Mouse (Mus musculus) lung, adult 2 months (tissue): ENCODE results near the gene Hic2. TPM values are rescaled to one million over a fixed set of nuclear protein-coding genes. Genes with fewer than 3 reads are reported as not detected.
A peak's percentile ranks its signal among the peaks of the same experiment; 100 is the strongest.

ENCODE experiments used
- DNase-seq: peaks from one replicate; pipeline ENCODE4 v3.0.0; 2022
- H3K4me1 ChIP-seq: fragments of 200-500 bp; 2 replicates; pipeline ENCODE4 v1.6.1; 2011; ENCODE audit warnings: low read length; ENCODE audit not compliant: control insufficient read depth, insufficient read depth
- H3K4me3 ChIP-seq: fragments of 200-500 bp; replicated peaks from 2 replicates; pipeline ENCODE3; 2011; ENCODE audit warnings: low read depth, mild to moderate bottlenecking, control low read depth, low read length; ENCODE audit errors: extremely low read depth
- CTCF ChIP-seq: fragments of 200-500 bp; IDR thresholded peaks from 2 replicates; pipeline ENCODE4 v1.5.1; 2011; ENCODE audit warnings: mild to moderate bottlenecking, low read length, control low read depth; ENCODE audit not compliant: insufficient read depth
- POLR2A ChIP-seq: fragments of 200-500 bp; IDR thresholded peaks from 2 replicates; pipeline ENCODE4 v1.6.1; 2011; ENCODE audit warnings: low read depth, mild to moderate bottlenecking, control low read depth, low read length, borderline replicate concordance; ENCODE audit errors: extremely low read depth
- WGBS: fragments of 180-500 bp; shearing (Covaris S2); methylation state at CpG from one replicate; pipeline ENCODE4 v1.1.7; 2018; 5-methylcytosine and 5-hydroxymethylcytosine counted together
- polyA plus RNA-seq: library from polyadenylated mRNA; depleted of rRNA; stranded (reverse); fragments of >200 nt; gene quantifications from 2 replicates; pipeline ENCODE4 v1.2.3, GENCODE M21; 2012; rRNA removed

The Hic2 gene
- polyA plus RNA-seq, 1 experiment, result 2.2 TPM

- no peak for TF ChIP-seq CTCF
- Histone ChIP-seq H3K4me3 (no peak overlapping the region), H3K4me1 (no peaks in the 10 kb centered on the region)
- DNase-seq, result no peak
- 77% methylated on average over 3 of the region's 3 CpGs for WGBS
Observed at GRCm38 (mm10) chr16:17300818-17301217, 67.4 kb downstream of the Hic2 start.

GRCm38 (mm10) chr16:17303521-17304245, 70.3 kb downstream of the Hic2 start:
- DNase-seq, result no peak
- Histone ChIP-seq H3K4me1 (no peaks in the 10 kb centered on the region), H3K4me3 (no peak overlapping the region)
- TF ChIP-seq POLR2A (no peak), CTCF (no peak)
- WGBS, result 83% methylated on average over 5 of the region's 5 CpGs

- TF ChIP-seq CTCF (no peak), POLR2A (no peak)
- Histone ChIP-seq H3K4me3 (no peak overlapping the region), H3K4me1 (no peaks in the 10 kb centered on the region)
- 90% methylated on average over 5 of the region's 5 CpGs for WGBS
- DNase-seq, result no peak
Observed at GRCm38 (mm10) chr16:17307461-17307860, 74.1 kb downstream of the Hic2 start.

- no peak for TF ChIP-seq CTCF
- TF ChIP-seq POLR2A, result no peak
- no peak overlapping the region for H3K4me3 ChIP-seq
- no peaks in the 10 kb centered on the region for H3K4me1 ChIP-seq
- peak; percentile 9 for DNase-seq
- WGBS, result 81% methylated on average over 10 of the region's 10 CpGs
Observed at GRCm38 (mm10) chr16:17309036-17309435, 75.7 kb downstream of the Hic2 start.

- no peak for TF ChIP-seq CTCF
- no peak for TF ChIP-seq POLR2A
- DNase-seq, result no peak
- Histone ChIP-seq H3K4me1 (no peaks in the 10 kb centered on the region), H3K4me3 (no peak overlapping the region)
- WGBS, result 95% methylated on average over 5 of the region's 5 CpGs
Observed at GRCm38 (mm10) chr16:17312531-17312930, 79.2 kb downstream of the Hic2 start.

Other genes with a start within 250 kb of the Hic2 start
- gene Ypel1, start 163.9 kb upstream of the Hic2 start, polyA plus RNA-seq, result 1.2 and 2.2 TPM in 2 replicates
- gene Ppil2, start 122.3 kb upstream of the Hic2 start, polyA plus RNA-seq, result 66.5 and 74.0 TPM in 2 replicates
- gene 2610318N02Rik, start 108.4 kb upstream of the Hic2 start, polyA plus RNA-seq, result 0.89 and 1.2 TPM in 2 replicates
- gene Sdf2l1, start 101.2 kb upstream of the Hic2 start, polyA plus RNA-seq, result 29.1 and 37.2 TPM in 2 replicates
- 5.7 and 6.2 TPM in 2 replicates for gene Ydjc, start 89.0 kb upstream of the Hic2 start, polyA plus RNA-seq
- 0.91 TPM in 2 replicates for gene Ccdc116, start 86.3 kb upstream of the Hic2 start, polyA plus RNA-seq
- 40.4 and 51.2 TPM in 2 replicates for gene Ube2l3, start 30.9 kb upstream of the Hic2 start, polyA plus RNA-seq
- 0.02 and 0.07 TPM in 2 replicates for gene Rimbp3, start 25.0 kb upstream of the Hic2 start, polyA plus RNA-seq
- gene Tmem191c, start 42.5 kb downstream of the Hic2 start, polyA plus RNA-seq, result 7.0 and 8.6 TPM in 2 replicates
- 0.93 and 1.7 TPM in 2 replicates for gene Serpind1, start 97.8 kb downstream of the Hic2 start, polyA plus RNA-seq
- gene Snap29, start 172.4 kb downstream of the Hic2 start, polyA plus RNA-seq, result 4.6 and 7.3 TPM in 2 replicates
- 38.0 and 55.9 TPM in 2 replicates for gene Pi4ka, start 172.7 kb downstream of the Hic2 start, polyA plus RNA-seq
- 56.5 and 63.3 TPM in 2 replicates for gene Crkl, start 218.4 kb downstream of the Hic2 start, polyA plus RNA-seq